Mouse (Mus musculus) spleen, embryonic (tissue): ENCODE results near the gene Tmem183a.

Experiments
- CTCF ChIA-PET: fragments of 350-600 bp; sonication (Branson Sonifier 250); formaldehyde crosslinking; loops from one replicate; lab custom pipeline; 2022; lab: Charles Lee

Gene Tmem183a

GRCm38 (mm10) chr1:134361857-134362212 lies at the start of gene Tmem183a:
Tmem183a (minus strand) TSS chr1:134361979.
- CTCF ChIA-PET: interaction anchor here (0.6 kb wide), 1 partner anchor 945 kb away, joined by 5 read pairs; no protein-coding TSS in a partner anchor

DNA sequence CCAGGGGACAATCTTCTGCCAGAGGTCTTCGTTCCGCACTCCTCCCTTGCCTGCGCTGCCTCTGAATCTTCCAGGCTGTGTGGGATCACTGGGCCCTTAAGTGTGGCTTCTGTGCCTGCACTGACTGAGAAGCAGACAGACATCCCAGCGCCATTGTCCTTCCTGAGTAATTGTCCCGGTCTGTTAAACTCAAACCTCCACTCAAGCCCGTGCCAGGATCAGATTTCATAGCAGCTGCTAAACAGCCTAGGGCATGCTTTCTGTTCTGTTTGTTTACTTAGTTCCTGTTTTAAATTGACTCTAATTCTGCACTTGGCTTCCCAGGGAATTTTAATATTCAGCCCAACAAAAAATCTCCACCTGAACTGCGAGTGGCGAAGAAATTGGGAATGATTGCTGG lies 46.3 kb upstream of the Tmem183a start:
- CTCF ChIA-PET: no interaction called here

- CTCF ChIA-PET: no interaction called here
Measured at GRCm38 (mm10) chr1:134406414-134406771, 44.6 kb upstream of the Tmem183a start.

DNA sequence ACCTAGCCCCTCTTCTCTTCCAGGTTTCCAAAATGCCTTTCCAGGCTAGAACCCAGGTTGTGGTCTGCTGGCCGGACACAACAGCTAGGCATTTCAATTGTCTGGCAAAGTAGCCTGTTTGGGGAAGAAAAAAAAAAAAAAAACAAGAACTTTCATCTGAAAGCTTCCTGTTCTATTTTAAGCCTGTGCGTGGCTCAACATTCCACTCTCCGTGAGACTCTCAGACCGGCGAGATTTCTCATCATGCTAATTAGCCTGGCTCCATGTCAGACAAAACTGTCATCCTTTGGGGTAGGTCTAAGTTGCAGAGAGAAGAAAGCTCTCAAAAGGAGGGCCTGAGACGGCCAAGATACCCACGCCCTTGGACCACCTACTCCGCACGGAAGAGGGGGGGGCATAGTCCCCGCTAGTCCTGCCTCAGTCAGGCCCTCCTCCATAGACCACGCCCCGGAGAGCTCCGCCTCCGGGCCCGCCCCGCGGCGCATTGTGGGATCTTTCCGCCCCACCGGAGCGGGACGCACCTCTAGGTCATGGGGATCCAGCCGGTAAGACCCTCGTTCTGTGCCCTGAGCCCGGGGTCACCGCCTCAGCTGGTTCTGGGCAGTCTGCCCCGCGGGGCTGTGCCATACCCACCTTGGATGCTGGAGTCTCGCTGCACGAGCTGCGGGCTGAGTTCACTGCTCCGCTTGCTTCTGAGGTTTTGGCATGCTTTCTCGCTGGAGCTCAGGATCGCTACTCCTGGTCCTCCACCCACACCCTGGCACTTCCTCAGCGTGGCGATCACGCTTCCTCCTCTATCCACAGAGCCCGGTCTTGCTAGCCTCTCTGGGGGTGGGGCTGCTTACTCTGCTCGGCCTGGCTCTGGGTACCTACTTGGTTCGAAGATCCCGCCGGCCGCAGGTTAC lies 44.0 kb upstream of the Tmem183a start, which contains the start of gene Cyb5r1:
Cyb5r1 (plus strand) TSS at position 51 of the 905 bp plus-strand sequence.
- CTCF ChIA-PET: interaction anchor here (0.6 kb wide), 1 partner anchor 18 kb away, joined by 3 read pairs; no protein-coding TSS in a partner anchor

DNA sequence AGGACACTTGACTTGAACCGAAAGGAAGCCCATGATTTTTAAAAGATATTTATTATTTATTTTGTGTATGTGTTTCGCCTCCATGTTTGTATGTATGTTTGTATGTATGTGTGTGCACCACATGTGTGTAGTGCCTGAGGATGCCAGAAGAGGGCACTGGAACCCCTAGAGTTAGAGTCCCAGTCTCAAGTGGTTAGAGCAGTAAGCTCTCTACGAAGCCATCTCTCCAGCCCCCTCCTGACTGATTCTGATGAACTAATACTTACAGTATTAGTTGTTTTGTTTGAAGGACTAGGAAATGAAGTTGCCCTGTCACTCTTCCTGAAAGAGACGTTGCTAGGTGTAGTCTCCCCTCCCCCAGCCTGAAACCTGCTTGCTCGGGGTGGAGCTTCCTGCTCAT lies 38.0 kb upstream of the Tmem183a start:
- CTCF ChIA-PET: no interaction called here

DNA sequence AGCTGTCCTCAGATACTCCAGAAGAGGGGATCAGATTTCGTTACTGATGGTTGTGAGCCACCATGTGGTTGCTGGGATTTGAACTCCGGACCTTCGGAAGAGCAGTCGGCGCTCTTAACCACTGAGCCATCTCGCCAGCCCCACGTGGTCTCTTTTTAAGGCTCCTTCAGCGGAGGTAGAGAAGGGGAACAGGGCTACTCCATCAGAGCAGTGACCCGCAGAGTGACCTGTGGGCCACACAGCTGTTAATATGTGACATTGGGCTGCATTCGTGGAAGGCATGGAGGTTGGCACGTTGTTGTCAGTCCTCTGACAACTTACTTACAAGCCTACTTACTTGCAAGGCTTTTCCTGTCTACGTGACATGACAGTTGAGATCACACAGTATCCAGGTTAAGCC lies 36.4 kb upstream of the Tmem183a start:
- CTCF ChIA-PET: no interaction called here

GRCm38 (mm10) chr1:134393827-134394226 lies 32.0 kb upstream of the Tmem183a start:
- CTCF ChIA-PET: no interaction called here

DNA sequence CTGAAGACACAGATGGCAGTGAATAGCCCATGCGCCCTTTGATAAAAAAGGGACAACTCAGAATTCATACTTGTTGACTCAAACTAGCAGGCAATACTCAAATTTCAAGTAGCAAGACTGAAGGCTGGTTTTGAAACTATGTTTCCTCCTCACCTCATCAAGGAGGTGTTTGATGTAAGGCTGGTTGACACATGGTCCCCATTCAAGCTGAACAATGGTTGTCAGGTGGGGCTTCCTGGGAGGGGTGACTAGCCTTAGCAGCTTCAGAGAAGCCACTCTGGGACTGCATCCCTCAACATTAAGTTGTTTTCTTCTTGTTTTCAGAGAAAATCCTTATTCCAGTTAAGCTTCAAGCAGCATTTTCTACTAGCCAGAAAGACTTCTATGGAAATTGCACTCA lies 23.9 kb upstream of the Tmem183a start, which contains the start of gene 4933406M09Rik:
4933406M09Rik (plus strand) TSS at position 275 of the 400 bp plus-strand sequence.
- CTCF ChIA-PET: no interaction called here

- CTCF ChIA-PET: no interaction called here
Measured at GRCm38 (mm10) chr1:134385176-134385575, 23.4 kb upstream of the Tmem183a start.

- CTCF ChIA-PET: no interaction called here
Measured at GRCm38 (mm10) chr1:134384581-134384980, 22.8 kb upstream of the Tmem183a start.

DNA sequence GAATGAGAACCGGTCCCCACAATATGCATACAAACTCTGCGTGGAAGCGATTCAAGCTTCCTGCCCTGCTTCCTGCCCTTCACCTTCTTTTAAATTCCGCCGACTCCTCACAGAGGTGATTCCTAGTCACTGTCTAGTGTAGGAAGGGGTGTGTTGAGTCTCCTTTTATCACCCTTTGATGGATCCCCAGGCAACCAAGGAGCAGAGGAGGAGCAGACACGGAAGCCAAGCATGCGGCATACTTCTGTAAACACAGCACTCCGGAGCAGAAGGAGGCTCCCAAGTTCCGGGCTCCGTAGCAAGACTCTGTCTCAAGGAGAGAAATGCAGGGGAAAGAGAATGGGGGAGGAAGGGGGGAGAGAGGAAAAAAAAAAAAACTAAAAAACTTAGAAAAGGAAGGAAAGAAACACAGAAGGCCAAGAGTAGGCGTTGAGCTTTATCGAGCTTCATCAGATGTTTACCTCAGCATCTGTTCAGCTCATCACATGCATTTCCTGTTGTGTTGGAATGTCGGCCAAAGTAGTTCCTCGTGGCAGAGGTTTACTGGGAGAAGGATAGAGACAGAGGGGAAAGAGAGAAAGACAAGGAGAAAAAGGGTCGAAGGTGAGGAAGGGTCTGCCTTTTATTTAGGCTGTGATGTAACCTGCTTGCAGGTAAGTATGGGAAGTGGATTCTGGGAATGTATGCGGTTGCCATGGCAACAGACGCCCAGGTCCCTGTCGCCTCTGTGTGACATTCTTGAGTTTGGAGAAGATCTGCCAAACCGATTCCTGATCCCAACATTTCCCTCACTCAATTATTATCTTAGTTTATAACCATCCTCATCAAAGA lies 20.2 kb upstream of the Tmem183a start:
- CTCF ChIA-PET: no interaction called here

GRCm38 (mm10) chr1:134381051-134381450 lies 19.3 kb upstream of the Tmem183a start:
- CTCF ChIA-PET: no interaction called here

GRCm38 (mm10) chr1:134374124-134374523 lies 12.3 kb upstream of the Tmem183a start:
- CTCF ChIA-PET: no interaction called here

GRCm38 (mm10) chr1:134368777-134369337 lies 7.1 kb upstream of the Tmem183a start:
- CTCF ChIA-PET: interaction anchor here (0.5 to 0.9 kb wide), 2 partner anchors 109 to 199 kb away, joined by 3 read pairs; no protein-coding TSS in a partner anchor

- CTCF ChIA-PET: no interaction called here
Measured at GRCm38 (mm10) chr1:134365491-134365890, 3.7 kb upstream of the Tmem183a start.

DNA sequence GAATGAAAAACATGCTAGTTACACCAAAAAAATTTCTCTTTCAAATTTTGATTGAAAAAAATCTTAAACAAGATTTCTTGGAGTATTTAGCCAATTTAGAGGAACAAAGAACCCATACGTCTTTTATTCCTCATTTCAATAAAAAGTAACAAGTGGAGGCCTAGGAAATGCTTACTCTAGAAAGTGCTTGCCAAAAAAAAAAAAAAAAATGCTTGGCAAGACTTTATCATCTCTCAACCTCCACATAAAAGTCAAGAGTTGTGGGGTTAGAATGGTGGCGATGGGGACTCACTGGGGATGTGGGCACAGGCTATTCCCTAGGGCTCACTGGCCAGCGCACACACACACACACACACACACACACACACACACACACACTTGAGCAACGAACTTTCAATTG lies 1.4 kb upstream of the Tmem183a start:
- CTCF ChIA-PET: no interaction called here

- CTCF ChIA-PET: interaction anchor here (0.5 kb wide), 1 partner anchor 242 kb away, joined by 7 read pairs; no protein-coding TSS in a partner anchor
Measured at GRCm38 (mm10) chr1:134361195-134361856, 453 bp downstream of the Tmem183a start.

GRCm38 (mm10) chr1:134360656-134361055 lies 1.1 kb downstream of the Tmem183a start:
- CTCF ChIA-PET: interaction anchor here (0.5 kb wide), 1 partner anchor 242 kb away, joined by 7 read pairs; no protein-coding TSS in a partner anchor

DNA sequence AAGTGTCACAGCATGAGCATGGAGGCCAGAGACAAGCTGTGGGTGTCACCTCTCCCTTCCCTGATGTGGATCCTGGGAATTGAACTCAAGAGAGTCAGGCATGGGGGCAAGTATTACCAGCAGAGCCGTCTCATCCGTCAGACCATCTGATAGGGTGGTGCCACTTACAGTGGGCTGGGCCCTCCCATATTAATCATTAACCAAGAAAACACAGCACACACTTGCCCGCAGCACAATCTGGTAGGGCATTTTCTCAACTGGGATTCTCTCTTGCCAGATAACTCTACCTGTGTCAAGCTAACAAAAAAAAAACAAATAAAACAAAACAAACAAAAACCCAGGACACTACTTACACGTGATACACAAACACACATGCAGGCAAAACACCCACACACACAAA lies 4.3 kb downstream of the Tmem183a start:
- CTCF ChIA-PET: interaction anchor here (0.6 kb wide), 1 partner anchor 9 kb away, joined by 3 read pairs; no protein-coding TSS in a partner anchor

DNA sequence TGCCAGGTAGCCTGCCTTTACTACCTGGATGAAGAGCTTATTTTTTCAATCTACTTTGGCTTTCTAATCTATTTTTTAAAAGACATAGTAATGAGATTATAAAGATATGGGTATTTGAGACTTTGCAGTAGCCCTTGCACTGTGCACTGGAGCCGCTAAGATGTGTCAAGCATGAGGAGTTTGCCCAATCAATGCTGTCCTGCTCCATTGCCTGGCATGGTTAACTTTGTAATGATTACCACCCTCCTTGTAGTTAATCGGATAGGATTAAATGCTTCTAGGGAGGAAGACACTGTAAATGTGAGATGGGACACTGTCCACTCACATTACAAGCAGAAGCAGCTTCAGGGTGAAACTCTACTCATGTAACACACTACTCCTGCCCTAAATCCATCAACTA lies 8.5 kb downstream of the Tmem183a start:
- CTCF ChIA-PET: no interaction called here

- CTCF ChIA-PET: no interaction called here
Measured at GRCm38 (mm10) chr1:134347791-134348190, 14.0 kb downstream of the Tmem183a start.
